ENCODE assay signal across 1 mouse cellular context in the genomic region with DNA sequence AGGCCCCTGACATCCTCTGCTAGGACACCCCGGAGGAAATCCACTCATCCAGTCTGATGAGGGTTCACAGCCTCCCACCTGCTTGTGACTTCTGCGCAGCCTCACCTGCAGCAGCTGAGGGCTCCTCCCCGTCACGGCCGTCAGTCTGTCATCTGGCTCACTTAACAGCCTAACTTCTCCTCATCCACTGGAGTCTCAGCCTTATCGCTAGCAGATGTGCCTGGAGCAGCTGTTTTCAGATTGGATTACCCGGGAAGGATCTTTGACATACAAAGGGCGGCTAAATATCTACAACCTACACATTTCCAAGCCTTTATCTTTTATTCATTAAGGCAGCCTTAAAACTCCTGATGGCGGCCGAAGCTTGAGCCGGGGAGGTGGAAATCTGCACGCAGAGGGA.
A peak's percentile ranks its signal among the peaks of the same experiment; 100 is the strongest.
TF ChIP-seq lines count a peak whose summit lies in the region.

No protein-coding gene starts in this region.

TF ChIP-seq in MEL, 35 proteins besides CTCF, POLR2A, EP300 and RAD21:
- no peak for TF ChIP-seq KAT2A (conservative IDR thresholded peaks at IDR 0.05; ENCODE audit: low read depth, low read length)
- peak; percentile 15; the same call in 1 of the 2 replicates for TF ChIP-seq TAL1 (IDR thresholded peaks at IDR 0.05; ENCODE audit: low read length)
